Mouse (Mus musculus): ENCODE data around the gene Slc1a2. TPM values are rescaled to one million over a fixed set of nuclear protein-coding genes. Genes with fewer than 3 reads are reported as not detected.
A peak's percentile ranks its signal among the peaks of the same experiment; 100 is the strongest.

Gene Slc1a2
- polyA plus RNA-seq, 1 experiment from 2014 or later: 0.40 TPM

DNA sequence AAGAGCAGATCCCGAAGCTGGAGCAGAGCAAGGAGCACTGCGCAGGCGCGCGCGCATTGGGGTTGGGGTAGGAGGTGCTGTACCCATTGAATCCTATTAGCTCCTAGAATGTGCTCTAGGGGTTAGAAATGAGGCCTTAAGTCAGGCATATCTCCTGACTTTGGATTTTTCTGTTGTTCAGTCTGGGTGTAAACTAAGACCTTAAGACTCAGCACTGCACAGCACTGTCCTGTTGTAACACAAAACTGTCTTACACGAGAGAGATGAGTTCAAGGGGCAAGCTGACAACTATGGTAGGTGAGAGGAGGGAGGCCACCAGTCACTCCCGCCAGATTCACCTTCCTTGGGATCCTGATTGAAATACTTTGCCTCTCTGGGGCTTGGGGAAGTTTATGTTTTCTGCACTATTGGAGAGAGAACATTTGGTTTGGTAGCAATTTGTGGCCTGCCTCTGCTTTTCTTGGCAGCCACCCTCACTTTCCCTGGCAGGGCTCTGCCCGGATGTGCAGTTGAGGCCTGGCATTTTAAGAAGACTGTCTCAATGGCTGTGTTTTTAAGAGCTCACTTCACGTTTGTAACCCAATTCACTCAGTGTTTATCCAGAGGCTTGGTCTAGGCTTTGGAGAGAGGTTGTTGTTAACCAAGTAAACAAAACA is 9.5 kb upstream of the Slc1a2 start:
- Histone ChIP-seq H3K27me3 (ENCODE audit: insufficient read depth, poor library complexity, severe bottlenecking) (no peaks in the 10 kb centered on the region), H3K36me3 (no peaks in the 10 kb centered on the region), H3K27ac (no peak overlapping the region), H3K9me3 (no peaks in the 10 kb centered on the region), H3K4me1 (no peaks in the 10 kb centered on the region), H3K4me3 (no peak overlapping the region)
- no peak for DNase-seq (ENCODE audit: low spot score)
- WGBS: 83% methylated on average over 10 of the region's 10 CpGs

DNA sequence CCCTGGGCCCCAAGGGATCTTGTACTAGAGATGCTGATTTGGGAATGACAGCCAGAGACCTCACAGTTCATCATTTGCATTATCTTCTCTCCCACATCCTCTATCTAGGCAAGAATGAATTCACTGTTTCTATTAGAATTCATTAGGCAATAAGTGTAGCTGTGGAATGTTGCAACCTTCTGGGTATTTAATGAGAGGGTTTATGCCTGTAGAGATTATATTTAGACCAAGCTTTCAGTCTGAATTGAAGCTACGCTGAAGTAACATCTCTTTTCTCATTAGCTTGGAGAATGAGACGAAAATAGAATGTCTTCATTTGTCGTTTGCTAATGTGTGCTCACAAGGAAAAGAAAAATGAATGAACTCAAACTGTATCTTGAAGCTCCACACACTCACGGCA is 8.1 kb upstream of the Slc1a2 start:
- no peak for DNase-seq (ENCODE audit: low spot score)
- Histone ChIP-seq H3K27me3 (ENCODE audit: insufficient read depth, poor library complexity, severe bottlenecking) (no peaks in the 10 kb centered on the region), H3K9me3 (no peaks in the 10 kb centered on the region), H3K4me3 (no peak overlapping the region), H3K27ac (no peak overlapping the region), H3K36me3 (no peaks in the 10 kb centered on the region), H3K4me1 (no peaks in the 10 kb centered on the region)
- 73% methylated on average over 4 of the region's 4 CpGs for WGBS

GRCm38 (mm10) chr2:102655966-102656725 is 2.3 kb upstream of the Slc1a2 start:
- Histone ChIP-seq H3K4me3 (no peak overlapping the region), H3K4me1 (peaks cover 19% of the 10 kb centered on the region), H3K27me3 (ENCODE audit: insufficient read depth, poor library complexity, severe bottlenecking) (peaks cover 45% of the 10 kb centered on the region), H3K36me3 (no peaks in the 10 kb centered on the region), H3K9me3 (no peaks in the 10 kb centered on the region), H3K27ac (no peak overlapping the region)
- DNase-seq (ENCODE audit: low spot score): no peak
- 62% methylated on average over 8 of the region's 8 CpGs for WGBS

GRCm38 (mm10) chr2:102657726-102658125 is 733 bp upstream of the Slc1a2 start:
- whole genome bisulfite sequencing: 19% methylated on average over 7 of the region's 7 CpGs
- H3K4me3 ChIP-seq: peak overlapping the region; percentile 85
- no peaks in the 10 kb centered on the region for H3K36me3 ChIP-seq
- no peak for DNase-seq (ENCODE audit: low spot score)
- peaks cover 45% of the 10 kb centered on the region for H3K27me3 ChIP-seq (ENCODE audit: insufficient read depth, poor library complexity, severe bottlenecking)
- no peak overlapping the region for H3K27ac ChIP-seq
- H3K9me3 ChIP-seq: no peaks in the 10 kb centered on the region
- H3K4me1 ChIP-seq: peaks cover 20% of the 10 kb centered on the region

DNA sequence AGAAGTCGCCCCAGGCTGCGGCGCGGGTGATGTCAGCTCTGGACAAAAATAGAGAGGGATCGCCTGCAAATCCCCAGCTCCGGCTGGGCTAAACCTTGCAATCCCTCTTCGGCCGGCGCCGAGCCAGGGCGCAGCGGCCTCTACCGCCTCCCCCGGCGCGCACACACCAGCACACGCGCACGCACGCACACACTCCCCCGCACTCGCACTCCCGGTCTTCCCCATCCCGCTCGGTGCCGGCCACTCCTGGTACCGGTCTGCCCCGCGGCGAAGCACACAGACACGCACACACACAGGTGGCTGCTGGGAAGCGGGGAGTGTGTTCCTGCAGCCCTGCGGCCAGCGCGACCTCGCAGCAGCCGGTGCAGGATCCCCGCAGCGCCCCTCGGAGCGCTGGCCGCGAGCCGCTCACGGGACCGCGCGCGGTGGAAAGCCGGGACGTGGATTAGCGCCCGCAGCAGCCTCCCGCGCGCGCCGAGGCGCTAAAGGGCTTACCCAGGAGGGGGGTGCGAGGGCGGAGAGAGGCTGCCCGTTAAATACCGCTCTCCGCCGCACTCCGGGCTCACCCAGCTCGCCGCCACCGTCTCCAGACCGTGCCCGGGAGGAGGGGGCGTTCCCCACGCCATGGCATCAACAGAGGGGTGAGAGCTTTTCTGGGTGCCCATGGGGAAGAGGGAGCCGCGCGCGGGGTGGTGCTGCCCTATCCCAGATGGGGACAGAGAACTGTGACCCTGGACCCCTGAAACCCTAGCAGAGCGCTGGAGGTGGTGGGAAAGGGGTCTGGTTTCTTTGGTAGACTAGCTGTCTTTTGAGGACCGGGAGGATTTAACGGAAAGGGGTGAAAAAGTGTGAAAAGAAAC is 432 bp downstream of the Slc1a2 start:
- peaks cover 45% of the 10 kb centered on the region for H3K27me3 ChIP-seq (ENCODE audit: insufficient read depth, poor library complexity, severe bottlenecking)
- peaks cover 27% of the 10 kb centered on the region for H3K4me1 ChIP-seq
- no peaks in the 10 kb centered on the region for H3K36me3 ChIP-seq
- H3K4me3 ChIP-seq: peak overlapping the region; percentile 85
- H3K27ac ChIP-seq: peak overlapping the region; percentile 82
- DNase-seq (ENCODE audit: low spot score): peak; percentile 78
- no peaks in the 10 kb centered on the region for H3K9me3 ChIP-seq
- under 1% methylated on average over 80 of the region's 80 CpGs for WGBS

GRCm38 (mm10) chr2:102659521-102659830 is 1.0 kb downstream of the Slc1a2 start:
- Histone ChIP-seq H3K36me3 (no peaks in the 10 kb centered on the region), H3K27ac (no peak overlapping the region), H3K4me3 (peak overlapping the region; percentile 85), H3K4me1 (peaks cover 27% of the 10 kb centered on the region), H3K9me3 (no peaks in the 10 kb centered on the region), H3K27me3 (ENCODE audit: insufficient read depth, poor library complexity, severe bottlenecking) (peaks cover 45% of the 10 kb centered on the region)
- no peak for DNase-seq (ENCODE audit: low spot score)
- WGBS: under 1% methylated on average over 10 of the region's 10 CpGs

- Histone ChIP-seq H3K27ac (no peak overlapping the region), H3K9me3 (no peaks in the 10 kb centered on the region), H3K36me3 (no peaks in the 10 kb centered on the region), H3K4me3 (no peak overlapping the region), H3K4me1 (peaks cover 27% of the 10 kb centered on the region), H3K27me3 (ENCODE audit: insufficient read depth, poor library complexity, severe bottlenecking) (peaks cover 43% of the 10 kb centered on the region)
- WGBS: 40% methylated on average over 2 of the region's 2 CpGs
- no peak for DNase-seq (ENCODE audit: low spot score)
These were observed 2.6 kb downstream of the Slc1a2 start for GRCm38 (mm10) chr2:102661052-102661451.

DNA sequence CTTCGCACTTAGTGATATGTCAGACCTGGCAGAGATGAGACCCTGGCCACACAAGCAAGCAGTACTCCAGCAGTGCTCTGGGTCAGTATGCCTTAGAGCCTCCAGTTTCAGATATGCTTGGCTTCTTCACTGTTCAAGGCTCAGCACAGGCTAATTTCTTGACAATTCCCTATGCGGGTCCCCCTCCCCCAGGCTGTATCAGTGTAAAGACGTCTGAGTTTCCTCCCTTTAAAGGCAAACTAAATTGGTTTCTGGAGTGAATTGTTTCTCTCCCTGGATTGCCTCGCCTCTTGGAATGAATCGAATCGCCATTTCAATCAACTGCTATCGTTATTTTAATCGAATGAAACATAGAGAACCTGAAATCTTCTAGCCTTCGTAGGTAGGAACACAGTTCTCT is 4.5 kb downstream of the Slc1a2 start:
- Histone ChIP-seq H3K27me3 (ENCODE audit: insufficient read depth, poor library complexity, severe bottlenecking) (peaks cover 31% of the 10 kb centered on the region), H3K27ac (no peak overlapping the region), H3K9me3 (no peaks in the 10 kb centered on the region), H3K36me3 (no peaks in the 10 kb centered on the region), H3K4me3 (no peak overlapping the region), H3K4me1 (peaks cover 24% of the 10 kb centered on the region)
- WGBS: 61% methylated on average over 9 of the region's 9 CpGs
- DNase-seq (ENCODE audit: low spot score): no peak

DNA sequence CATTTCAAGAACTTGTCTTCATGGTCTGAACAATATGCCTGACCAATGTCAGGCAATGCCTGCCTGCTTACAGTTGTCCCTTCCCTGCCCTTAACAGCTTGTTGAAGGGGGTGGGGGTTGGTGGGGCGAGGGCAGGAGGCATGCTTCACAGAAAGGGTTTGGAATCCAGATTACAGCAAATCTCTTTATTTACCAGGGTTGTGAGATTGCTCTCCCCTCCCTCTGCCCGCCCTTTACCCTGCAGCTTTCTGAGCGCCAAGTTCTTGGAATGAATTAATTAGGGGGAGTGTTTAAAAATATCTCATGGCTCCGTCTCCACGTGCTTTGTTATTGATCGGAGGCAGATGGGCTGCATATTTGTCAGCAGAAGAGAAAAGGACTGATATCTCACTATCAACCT is 4.9 kb downstream of the Slc1a2 start:
- H3K9me3 ChIP-seq: no peaks in the 10 kb centered on the region
- peaks cover 19% of the 10 kb centered on the region for H3K4me1 ChIP-seq
- no peaks in the 10 kb centered on the region for H3K36me3 ChIP-seq
- no peak overlapping the region for H3K27ac ChIP-seq
- DNase-seq (ENCODE audit: low spot score): no peak
- 21% methylated on average over 6 of the region's 6 CpGs for WGBS
- peaks cover 26% of the 10 kb centered on the region for H3K27me3 ChIP-seq (ENCODE audit: insufficient read depth, poor library complexity, severe bottlenecking)
- no peak overlapping the region for H3K4me3 ChIP-seq

GRCm38 (mm10) chr2:102663865-102664264 is 5.4 kb downstream of the Slc1a2 start:
- Histone ChIP-seq H3K36me3 (no peaks in the 10 kb centered on the region), H3K4me3 (no peak overlapping the region), H3K4me1 (peaks cover 17% of the 10 kb centered on the region), H3K9me3 (no peaks in the 10 kb centered on the region), H3K27me3 (ENCODE audit: insufficient read depth, poor library complexity, severe bottlenecking) (peaks cover 23% of the 10 kb centered on the region), H3K27ac (no peak overlapping the region)
- no peak for DNase-seq (ENCODE audit: low spot score)
- WGBS: 66% methylated on average over 3 of the region's 3 CpGs

DNA sequence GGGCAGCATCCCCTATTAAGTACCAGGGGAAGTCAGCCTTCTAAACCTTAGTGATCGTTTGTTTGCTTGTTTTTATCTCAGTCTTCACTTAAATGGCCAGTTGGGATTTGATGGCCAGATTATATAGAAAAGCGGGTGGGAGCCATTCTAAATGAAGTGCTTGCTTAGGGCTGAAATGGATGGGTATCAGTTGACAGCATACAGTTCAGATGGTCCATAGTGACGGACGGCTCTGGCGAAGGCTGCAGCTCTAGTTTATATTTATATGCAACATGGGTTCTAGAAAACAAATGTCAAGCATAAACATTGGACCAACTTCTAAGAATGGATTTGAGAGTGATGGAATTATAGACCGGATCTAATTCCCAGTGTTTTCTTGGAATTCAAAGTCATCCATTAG is 9.5 kb downstream of the Slc1a2 start:
- H3K36me3 ChIP-seq: no peaks in the 10 kb centered on the region
- no peaks in the 10 kb centered on the region for H3K27me3 ChIP-seq (ENCODE audit: insufficient read depth, poor library complexity, severe bottlenecking)
- H3K4me1 ChIP-seq: peaks cover 5% of the 10 kb centered on the region
- WGBS: 62% methylated on average over 6 of the region's 6 CpGs
- no peaks in the 10 kb centered on the region for H3K9me3 ChIP-seq
- no peak overlapping the region for H3K27ac ChIP-seq
- DNase-seq (ENCODE audit: low spot score): peak; percentile 19
- H3K4me3 ChIP-seq: no peak overlapping the region

DNA sequence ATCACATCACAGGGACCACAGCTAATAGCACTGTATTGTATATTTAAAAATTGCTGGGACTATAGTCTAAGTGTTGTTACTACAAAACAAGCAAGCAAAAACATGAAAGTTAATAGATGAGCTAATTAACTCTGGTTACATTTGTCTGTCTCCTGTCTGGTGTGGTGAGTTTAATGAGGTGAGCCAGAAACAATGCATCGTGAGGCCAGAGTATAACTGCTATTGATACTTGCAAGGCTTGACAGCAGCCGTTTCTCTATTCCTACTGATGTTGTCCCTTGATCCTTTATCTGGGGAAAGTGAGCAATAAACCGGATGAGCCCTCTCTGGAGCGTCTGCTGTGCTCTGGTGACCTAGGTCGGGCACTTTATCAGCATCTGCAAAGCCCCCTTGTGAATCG is 11.1 kb downstream of the Slc1a2 start:
- no peaks in the 10 kb centered on the region for H3K9me3 ChIP-seq
- no peak overlapping the region for H3K27ac ChIP-seq
- 30% methylated on average over 6 of the region's 6 CpGs for WGBS
- H3K4me3 ChIP-seq: no peak overlapping the region
- H3K4me1 ChIP-seq: no peaks in the 10 kb centered on the region
- no peaks in the 10 kb centered on the region for H3K36me3 ChIP-seq
- H3K27me3 ChIP-seq (ENCODE audit: insufficient read depth, poor library complexity, severe bottlenecking): no peaks in the 10 kb centered on the region
- DNase-seq (ENCODE audit: low spot score): no peak

DNA sequence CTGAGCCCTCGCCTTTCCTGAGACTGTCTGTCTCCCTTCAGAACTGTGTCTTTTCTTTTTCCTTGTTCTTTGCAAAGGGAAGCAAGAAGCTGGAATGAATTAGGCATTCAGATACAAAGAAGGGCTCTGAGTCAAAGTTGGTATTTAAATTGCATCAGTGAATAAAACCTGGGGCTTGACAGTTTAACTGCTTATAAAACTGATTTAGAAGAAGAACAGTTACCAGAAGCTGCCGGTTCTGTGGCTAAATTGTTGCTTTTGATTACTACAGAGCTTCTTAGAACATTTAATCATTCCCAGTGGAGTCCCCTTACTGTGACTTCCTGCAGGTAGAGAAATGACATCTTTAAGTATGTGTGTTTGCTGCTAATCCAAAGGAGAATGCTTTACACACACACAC is 16.1 kb downstream of the Slc1a2 start:
- 71% methylated on average over 2 of the region's 2 CpGs for WGBS

More for the DNA sequence above, 16.1 kb downstream of the Slc1a2 start:
- Histone ChIP-seq H3K4me3 (no peak overlapping the region), H3K27me3 (ENCODE audit: insufficient read depth, poor library complexity, severe bottlenecking) (no peaks in the 10 kb centered on the region), H3K36me3 (no peaks in the 10 kb centered on the region), H3K4me1 (no peaks in the 10 kb centered on the region), H3K9me3 (no peaks in the 10 kb centered on the region), H3K27ac (no peak overlapping the region)
- no peak for DNase-seq (ENCODE audit: low spot score)

All from heart, embryonic 10.5 days (tissue).